Mouse (Mus musculus): ENCODE measurements at regions not wholly inside any gene's neighbourhood (a gene's known extent, or its start where the extent isn't known, plus 50 kb on each side); places are given as distances from the start of the nearest gene placed in this dataset.

- Histone ChIP-seq H3K4me3 (replicated peaks; ENCODE audit: low read depth, low read length) (no peak overlapping the region), H3K36me3 (ENCODE audit: control insufficient read depth, insufficient read depth, low read length) (no peaks in the 10 kb centered on the region), H3K4me2 (ENCODE audit: low read length) (no peak overlapping the region), H3K4me1 (ENCODE audit: control insufficient read depth, insufficient read depth, low read length) (no peaks in the 10 kb centered on the region), H3K27ac (replicated peaks; ENCODE audit: low read depth, low read length) (no peak overlapping the region), H3K9me3 (ENCODE audit: control insufficient read depth, low read length) (no peaks in the 10 kb centered on the region; the same call in 1 of the 2 replicates), H3K27me3 (ENCODE audit: control insufficient read depth, insufficient read depth, low read length) (no peaks in the 10 kb centered on the region), H3K9ac (replicated peaks; ENCODE audit: low read length) (no peak overlapping the region)
- 59% methylated on average over 11 of the region's 11 CpGs for WGBS
- ATAC-seq (ENCODE audit: low FRiP score, low TSS enrichment) (no peak), DNase-seq (peak; percentile 21)
Measured at GRCm38 (mm10) chr4:105449046-105449860, 292.1 kb downstream of the Plpp3 start.

- Histone ChIP-seq H3K27me3 (ENCODE audit: control insufficient read depth, insufficient read depth, low read length) (no peaks in the 10 kb centered on the region), H3K4me3 (replicated peaks; ENCODE audit: low read depth, low read length) (no peak overlapping the region), H3K36me3 (ENCODE audit: control insufficient read depth, insufficient read depth, low read length) (no peaks in the 10 kb centered on the region), H3K9ac (replicated peaks; ENCODE audit: low read length) (no peak overlapping the region), H3K27ac (replicated peaks; ENCODE audit: low read depth, low read length) (no peak overlapping the region), H3K4me1 (ENCODE audit: control insufficient read depth, insufficient read depth, low read length) (no peaks in the 10 kb centered on the region), H3K4me2 (ENCODE audit: low read length) (no peak overlapping the region), H3K9me3 (ENCODE audit: control insufficient read depth, low read length) (no peaks in the 10 kb centered on the region)
- 94% methylated on average over 4 of the region's 4 CpGs for WGBS
- DNase-seq (no peak), ATAC-seq (ENCODE audit: low FRiP score, low TSS enrichment) (no peak)
Measured at GRCm38 (mm10) chr4:105450881-105451280, 293.7 kb downstream of the Plpp3 start.

GRCm38 (mm10) chr4:105451871-105452270 lies 294.7 kb downstream of the Plpp3 start:
- H3K4me1 ChIP-seq (ENCODE audit: control insufficient read depth, insufficient read depth, low read length), result no peaks in the 10 kb centered on the region
- DNase-seq (no peak), ATAC-seq (ENCODE audit: low FRiP score, low TSS enrichment) (no peak)
- H3K9ac ChIP-seq (replicated peaks; ENCODE audit: low read length), result no peak overlapping the region
- no peak overlapping the region for H3K4me3 ChIP-seq (replicated peaks; ENCODE audit: low read depth, low read length)
- no peak overlapping the region for H3K4me2 ChIP-seq (ENCODE audit: low read length)
- H3K27ac ChIP-seq (replicated peaks; ENCODE audit: low read depth, low read length), result no peak overlapping the region
- no peaks in the 10 kb centered on the region for H3K9me3 ChIP-seq (ENCODE audit: control insufficient read depth, low read length)
- H3K27me3 ChIP-seq (ENCODE audit: control insufficient read depth, insufficient read depth, low read length), result no peaks in the 10 kb centered on the region
- WGBS, result 91% methylated on average over 2 of the region's 2 CpGs
- no peaks in the 10 kb centered on the region for H3K36me3 ChIP-seq (ENCODE audit: control insufficient read depth, insufficient read depth, low read length)

- Histone ChIP-seq H3K27me3 (ENCODE audit: control insufficient read depth, insufficient read depth, low read length) (no peaks in the 10 kb centered on the region), H3K4me1 (ENCODE audit: control insufficient read depth, insufficient read depth, low read length) (no peaks in the 10 kb centered on the region), H3K9ac (replicated peaks; ENCODE audit: low read length) (no peak overlapping the region), H3K36me3 (ENCODE audit: control insufficient read depth, insufficient read depth, low read length) (no peaks in the 10 kb centered on the region), H3K4me3 (replicated peaks; ENCODE audit: low read depth, low read length) (no peak overlapping the region), H3K9me3 (ENCODE audit: control insufficient read depth, low read length) (no peaks in the 10 kb centered on the region), H3K4me2 (ENCODE audit: low read length) (no peak overlapping the region), H3K27ac (replicated peaks; ENCODE audit: low read depth, low read length) (no peak overlapping the region)
- ATAC-seq (ENCODE audit: low FRiP score, low TSS enrichment) (no peak), DNase-seq (peak; percentile 4)
- WGBS, result 86% methylated on average over 11 of the region's 11 CpGs
Measured at GRCm38 (mm10) chr4:105456955-105457621, 299.9 kb downstream of the Plpp3 start.

GRCm38 (mm10) chr4:105459991-105460688 lies 303.0 kb downstream of the Plpp3 start:
- ATAC-seq (ENCODE audit: low FRiP score, low TSS enrichment) (no peak), DNase-seq (peak; percentile 13)
- no peaks in the 10 kb centered on the region for H3K36me3 ChIP-seq (ENCODE audit: control insufficient read depth, insufficient read depth, low read length)
- 87% methylated on average over 3 of the region's 3 CpGs for WGBS
- H3K4me2 ChIP-seq (ENCODE audit: low read length), result no peak overlapping the region
- H3K27ac ChIP-seq (replicated peaks; ENCODE audit: low read depth, low read length), result no peak overlapping the region
- no peak overlapping the region for H3K4me3 ChIP-seq (replicated peaks; ENCODE audit: low read depth, low read length)
- H3K27me3 ChIP-seq (ENCODE audit: control insufficient read depth, insufficient read depth, low read length), result no peaks in the 10 kb centered on the region
- no peaks in the 10 kb centered on the region for H3K9me3 ChIP-seq (ENCODE audit: control insufficient read depth, low read length)
- H3K9ac ChIP-seq (replicated peaks; ENCODE audit: low read length), result no peak overlapping the region
- no peaks in the 10 kb centered on the region for H3K4me1 ChIP-seq (ENCODE audit: control insufficient read depth, insufficient read depth, low read length)

- Histone ChIP-seq H3K9ac (replicated peaks; ENCODE audit: low read length) (no peak overlapping the region), H3K27me3 (ENCODE audit: control insufficient read depth, insufficient read depth, low read length) (no peaks in the 10 kb centered on the region), H3K4me3 (replicated peaks; ENCODE audit: low read depth, low read length) (no peak overlapping the region), H3K9me3 (ENCODE audit: control insufficient read depth, low read length) (no peaks in the 10 kb centered on the region), H3K36me3 (ENCODE audit: control insufficient read depth, insufficient read depth, low read length) (no peaks in the 10 kb centered on the region), H3K27ac (replicated peaks; ENCODE audit: low read depth, low read length) (no peak overlapping the region), H3K4me1 (ENCODE audit: control insufficient read depth, insufficient read depth, low read length) (no peaks in the 10 kb centered on the region), H3K4me2 (ENCODE audit: low read length) (no peak overlapping the region)
- ATAC-seq (ENCODE audit: low FRiP score, low TSS enrichment), result no peak
- no peak for DNase-seq
- 40% methylated on average over 2 of the region's 2 CpGs for WGBS
Measured at GRCm38 (mm10) chr4:105460689-105461005, 303.5 kb downstream of the Plpp3 start.

- Histone ChIP-seq H3K4me1 (ENCODE audit: control insufficient read depth, insufficient read depth, low read length) (no peaks in the 10 kb centered on the region), H3K27ac (replicated peaks; ENCODE audit: low read depth, low read length) (no peak overlapping the region), H3K9ac (replicated peaks; ENCODE audit: low read length) (no peak overlapping the region), H3K4me2 (ENCODE audit: low read length) (no peak overlapping the region), H3K27me3 (ENCODE audit: control insufficient read depth, insufficient read depth, low read length) (no peaks in the 10 kb centered on the region), H3K9me3 (ENCODE audit: control insufficient read depth, low read length) (no peaks in the 10 kb centered on the region), H3K4me3 (replicated peaks; ENCODE audit: low read depth, low read length) (no peak overlapping the region), H3K36me3 (ENCODE audit: control insufficient read depth, insufficient read depth, low read length) (no peaks in the 10 kb centered on the region)
- DNase-seq (no peak), ATAC-seq (ENCODE audit: low FRiP score, low TSS enrichment) (no peak)
- WGBS, result 93% methylated on average over 7 of the region's 7 CpGs
Measured at GRCm38 (mm10) chr4:105467811-105468210, 310.7 kb downstream of the Plpp3 start.

GRCm38 (mm10) chr4:105469300-105469821 lies 312.2 kb downstream of the Plpp3 start:
- H3K9me3 ChIP-seq (ENCODE audit: control insufficient read depth, low read length), result no peaks in the 10 kb centered on the region
- H3K4me3 ChIP-seq (replicated peaks; ENCODE audit: low read depth, low read length), result no peak overlapping the region
- H3K27me3 ChIP-seq (ENCODE audit: control insufficient read depth, insufficient read depth, low read length), result no peaks in the 10 kb centered on the region
- H3K4me2 ChIP-seq (ENCODE audit: low read length), result no peak overlapping the region
- no peaks in the 10 kb centered on the region for H3K36me3 ChIP-seq (ENCODE audit: control insufficient read depth, insufficient read depth, low read length)
- no peaks in the 10 kb centered on the region for H3K4me1 ChIP-seq (ENCODE audit: control insufficient read depth, insufficient read depth, low read length)
- ATAC-seq (ENCODE audit: low FRiP score, low TSS enrichment) (no peak), DNase-seq (no peak)
- no peak overlapping the region for H3K9ac ChIP-seq (replicated peaks; ENCODE audit: low read length)
- no peak overlapping the region for H3K27ac ChIP-seq (replicated peaks; ENCODE audit: low read depth, low read length)
- 85% methylated on average over 6 of the region's 6 CpGs for WGBS

Measured in midbrain, embryonic 14.5 days (tissue).